Mouse (Mus musculus) lung, embryonic 16.5 days (tissue): ENCODE measurements around the gene Spats2. TPM values are rescaled to one million over a fixed set of nuclear protein-coding genes. Genes with fewer than 3 reads are reported as not detected.
"Not testable (repeated sequence)": the region's sequence is repeated elsewhere in the genome, so short reads cannot be mapped to it uniquely, and the experiment has no call there.

ENCODE experiments used
- ATAC-seq: fragments of 200-750 bp; cut with Nextera tagmentation; 2 replicates; pipeline ENCODE4 v1.8.0; 2017; ENCODE audit warnings: low read depth, mild to moderate bottlenecking, moderate library complexity
- H3K27ac ChIP-seq: fragments of 300-500 bp; sonication (generic); 2 replicates; pipeline ENCODE4 v1.5.1; 2014; ENCODE audit warnings: mild to moderate bottlenecking, control low read depth, low read length
- H3K27me3 ChIP-seq: fragments of 300-500 bp; sonication (generic); 2 replicates; pipeline ENCODE4 v1.6.1; 2014; ENCODE audit warnings: low read depth, low read length, mixed read lengths; ENCODE audit not compliant: control insufficient read depth, insufficient read depth
- H3K36me3 ChIP-seq: fragments of 300-500 bp; sonication (generic); 2 replicates; pipeline ENCODE4 v1.6.1; 2014; ENCODE audit warnings: low read length; ENCODE audit not compliant: control insufficient read depth, insufficient read depth
- H3K4me1 ChIP-seq: fragments of 300-500 bp; sonication (generic); replicated peaks from 2 replicates; pipeline ENCODE4 v1.6.1; 2014; ENCODE audit warnings: low read length, mixed read lengths; ENCODE audit not compliant: control insufficient read depth, insufficient read depth
- H3K4me2 ChIP-seq: fragments of 300-500 bp; sonication (generic); 2 replicates; pipeline ENCODE4 v1.6.1; 2014; ENCODE audit warnings: low read depth, low read length, control low read depth
- H3K4me3 ChIP-seq: fragments of 300-500 bp; sonication (generic); 2 replicates; pipeline ENCODE4 v1.5.1; 2014; ENCODE audit warnings: mild to moderate bottlenecking, low read length, control low read depth
- H3K9ac ChIP-seq: fragments of 300-500 bp; sonication (generic); 2 replicates; pipeline ENCODE4 v1.6.1; 2014; ENCODE audit warnings: low read length, control low read depth
- H3K9me3 ChIP-seq: fragments of 300-500 bp; sonication (generic); 2 replicates; pipeline ENCODE4 v1.6.1; 2016; ENCODE audit warnings: low read length; ENCODE audit not compliant: control insufficient read depth
- WGBS: fragments of 180-500 bp; shearing (Covaris S2); extraction: QIAGEN DNeasy Blood & Tissue Kit; methylation state at CpG from one replicate; pipeline ENCODE4 v1.1.7; 2014; 5-methylcytosine and 5-hydroxymethylcytosine counted together
- polyA plus RNA-seq: library from polyadenylated mRNA; unstranded; fragments of >200 nt; fragmentation: Nextera tagmentation; extraction: Ambion mirVana; gene quantifications from 2 replicates; pipeline ENCODE4 v1.2.1, GENCODE M21; 2015

The Spats2 gene
- polyA plus RNA-seq, 1 experiment from 2014 or later, result 30.1 TPM

- not testable (repeated sequence) for H3K4me2 ChIP-seq, H3K9me3 ChIP-seq, H3K27me3 ChIP-seq, ATAC-seq, H3K9ac ChIP-seq, H3K27ac ChIP-seq, H3K4me1 ChIP-seq, H3K4me3 ChIP-seq
- WGBS, result 89% methylated on average over 6 of the region's 6 CpGs
- peaks cover 33% of the 10 kb centered on the region for H3K36me3 ChIP-seq
Measured at GRCm38 (mm10) chr15:99246736-99247135, 121.0 kb downstream of the Spats2 start.

- Histone ChIP-seq H3K27me3 (no peaks in the 10 kb centered on the region), H3K27ac (no peak overlapping the region), H3K4me1 (peaks cover 5% of the 10 kb centered on the region; the same call in 1 of the 2 replicates), H3K9me3 (no peaks in the 10 kb centered on the region), H3K4me2 (no peak overlapping the region), H3K36me3 (peaks cover 18% of the 10 kb centered on the region), H3K9ac (no peak overlapping the region), H3K4me3 (no peak overlapping the region)
- ATAC-seq, result no peak
- WGBS, result 78% methylated on average over 9 of the region's 9 CpGs
Measured at GRCm38 (mm10) chr15:99248972-99249371, 123.3 kb downstream of the Spats2 start.

GRCm38 (mm10) chr15:99249938-99250337 lies 124.2 kb downstream of the Spats2 start:
- Histone ChIP-seq H3K4me1 (peaks cover 5% of the 10 kb centered on the region; the same call in 1 of the 2 replicates), H3K27ac (no peak overlapping the region), H3K9me3 (no peaks in the 10 kb centered on the region), H3K27me3 (no peaks in the 10 kb centered on the region), H3K36me3 (peaks cover 15% of the 10 kb centered on the region), H3K4me2 (no peak overlapping the region), H3K9ac (no peak overlapping the region), H3K4me3 (no peak overlapping the region)
- WGBS, result 90% methylated on average over 9 of the region's 11 CpGs
- ATAC-seq, result no peak

- peak; percentile 7; the same call in 1 of the 2 replicates for ATAC-seq
- H3K9me3 ChIP-seq, H3K4me1 ChIP-seq, H3K27me3 ChIP-seq, H3K27ac ChIP-seq: not testable (repeated sequence)
- WGBS, result 1% methylated on average over 14 of the region's 15 CpGs
- peak overlapping the region; percentile 53 for H3K4me2 ChIP-seq
- H3K9ac ChIP-seq, result peak overlapping the region; percentile 81
- H3K36me3 ChIP-seq, result peaks cover 12% of the 10 kb centered on the region
- H3K4me3 ChIP-seq, result peak overlapping the region; percentile 77
Measured at GRCm38 (mm10) chr15:99251111-99251510, 125.4 kb downstream of the Spats2 start.

- WGBS, result under 1% methylated on average over 52 of the region's 52 CpGs
Measured at GRCm38 (mm10) chr15:99251626-99252380, 126.1 kb downstream of the Spats2 start, which contains the start of gene Mcrs1. Gene Mcrs1, minus strand, starts transcription at chr15:99251961.

GRCm38 (mm10) chr15:99252381-99253174 lies 126.9 kb downstream of the Spats2 start:
- H3K4me1 ChIP-seq, result peaks cover 5% of the 10 kb centered on the region; the same call in 1 of the 2 replicates
- peak overlapping the region; percentile 90 for H3K27ac ChIP-seq
- no peaks in the 10 kb centered on the region for H3K27me3 ChIP-seq
- H3K4me2 ChIP-seq, result peak overlapping the region; percentile 53
- no peaks in the 10 kb centered on the region for H3K9me3 ChIP-seq
- peak overlapping the region; percentile 81 for H3K9ac ChIP-seq
- peak overlapping the region; percentile 77 for H3K4me3 ChIP-seq
- peak; percentile 73 for ATAC-seq
- 2% methylated on average over 22 of the region's 22 CpGs for WGBS
- peaks cover 9% of the 10 kb centered on the region for H3K36me3 ChIP-seq

More at GRCm38 (mm10) chr15:99251626-99252380, 126.1 kb downstream of the Spats2 start, which contains the start of gene Mcrs1:
- ATAC-seq, result peak; percentile 97
- H3K4me1 ChIP-seq, result peaks cover 5% of the 10 kb centered on the region; the same call in 1 of the 2 replicates
- peak within 1 kb of the TSS; percentile 90 for H3K27ac ChIP-seq
- peak within 1 kb of the TSS; percentile 81 for H3K9ac ChIP-seq
- H3K9me3 ChIP-seq, result no peaks in the 10 kb centered on the region
- peaks cover 12% of the 10 kb centered on the region for H3K36me3 ChIP-seq
- H3K4me2 ChIP-seq, result peak within 1 kb of the TSS; percentile 53
- no peaks in the 10 kb centered on the region for H3K27me3 ChIP-seq
- H3K4me3 ChIP-seq, result peak within 1 kb of the TSS; percentile 77

GRCm38 (mm10) chr15:99253175-99253479 lies 127.4 kb downstream of the Spats2 start:
- Histone ChIP-seq H3K4me2 (peak overlapping the region; percentile 53), H3K27ac (peak overlapping the region; percentile 90)
- not testable (repeated sequence) for H3K4me1 ChIP-seq, H3K9me3 ChIP-seq, H3K4me3 ChIP-seq, H3K9ac ChIP-seq, H3K27me3 ChIP-seq, ATAC-seq, H3K36me3 ChIP-seq
- WGBS, result 40% methylated on average over 2 of the region's 2 CpGs

GRCm38 (mm10) chr15:99253772-99254171 lies 128.1 kb downstream of the Spats2 start:
- Histone ChIP-seq H3K27ac (no peak overlapping the region), H3K4me1 (peaks cover 5% of the 10 kb centered on the region; the same call in 1 of the 2 replicates), H3K27me3 (no peaks in the 10 kb centered on the region), H3K4me3 (no peak overlapping the region), H3K9ac (no peak overlapping the region), H3K4me2 (no peak overlapping the region), H3K9me3 (no peaks in the 10 kb centered on the region), H3K36me3 (no peaks in the 10 kb centered on the region)
- ATAC-seq, result no peak
- WGBS, result 95% methylated on average over 6 of the region's 6 CpGs

- no peak overlapping the region for H3K9ac ChIP-seq
- WGBS, result 85% methylated on average over 2 of the region's 2 CpGs
- H3K27me3 ChIP-seq, result no peaks in the 10 kb centered on the region
- no peaks in the 10 kb centered on the region for H3K36me3 ChIP-seq
- H3K4me3 ChIP-seq, result no peak overlapping the region
- H3K4me1 ChIP-seq, result peaks cover 9% of the 10 kb centered on the region; the same call in 1 of the 2 replicates
- H3K4me2 ChIP-seq, result no peak overlapping the region
- no peak for ATAC-seq
- H3K9me3 ChIP-seq, result no peaks in the 10 kb centered on the region
- no peak overlapping the region for H3K27ac ChIP-seq
Measured at GRCm38 (mm10) chr15:99254477-99255005, 128.8 kb downstream of the Spats2 start.
